Mouse (Mus musculus) skeletal muscle tissue, adult 2 months (tissue): ENCODE results near the gene Gm7534.
"Not testable (repeated sequence)": the region's sequence is repeated elsewhere in the genome, so short reads cannot be mapped to it uniquely, and the experiment has no call there.

Source experiments
- DNase-seq: peaks from one replicate; pipeline ENCODE4 v3.0.0-alpha.2; 2012; ENCODE audit warnings: low read depth, low spot score

Gm7534 gene

GRCm38 (mm10) chr4:134203340-134203896 is 614 bp upstream of the Gm7534 start:
- no peak for DNase-seq

GRCm38 (mm10) chr4:134199371-134199770 is 3.4 kb downstream of the Gm7534 start:
- DNase-seq = no peak

- no peak for DNase-seq
Observed at GRCm38 (mm10) chr4:134186268-134186667, 16.5 kb downstream of the Gm7534 start.

GRCm38 (mm10) chr4:134185569-134185968 is 17.2 kb downstream of the Gm7534 start:
- no peak for DNase-seq

- DNase-seq = no peak
Observed at GRCm38 (mm10) chr4:134183711-134184110, 19.1 kb downstream of the Gm7534 start.

- DNase-seq = no peak
Observed at GRCm38 (mm10) chr4:134181825-134182224, 21.0 kb downstream of the Gm7534 start.

- no peak for DNase-seq
Observed at GRCm38 (mm10) chr4:134181112-134181511, 21.7 kb downstream of the Gm7534 start.

- DNase-seq = no peak
Observed at GRCm38 (mm10) chr4:134172391-134172790, 30.4 kb downstream of the Gm7534 start.

- no peak for DNase-seq
Observed at GRCm38 (mm10) chr4:134166906-134167305, 35.9 kb downstream of the Gm7534 start.

- DNase-seq = no peak
Observed at GRCm38 (mm10) chr4:134165548-134166465, 37.0 kb downstream of the Gm7534 start.

- DNase-seq = no peak
Observed at GRCm38 (mm10) chr4:134165024-134165423, 37.8 kb downstream of the Gm7534 start.

- no peak for DNase-seq
Observed at GRCm38 (mm10) chr4:134164591-134164990, 38.2 kb downstream of the Gm7534 start.

GRCm38 (mm10) chr4:134160071-134160470 is 42.7 kb downstream of the Gm7534 start:
- DNase-seq = peak; percentile 46

GRCm38 (mm10) chr4:134158774-134159173 is 44.0 kb downstream of the Gm7534 start:
- DNase-seq = no peak

GRCm38 (mm10) chr4:134157558-134157957 is 45.2 kb downstream of the Gm7534 start:
- no peak for DNase-seq

GRCm38 (mm10) chr4:134156744-134157143 is 46.1 kb downstream of the Gm7534 start:
- peak; percentile 90 for DNase-seq

- peak; percentile 79 for DNase-seq
Observed at GRCm38 (mm10) chr4:134155961-134156465, 46.8 kb downstream of the Gm7534 start.

- no peak for DNase-seq
Observed at GRCm38 (mm10) chr4:134155531-134155930, 47.3 kb downstream of the Gm7534 start.

GRCm38 (mm10) chr4:134154354-134154753 is 48.5 kb downstream of the Gm7534 start:
- DNase-seq = peak; percentile 89

- DNase-seq = no peak
Observed at GRCm38 (mm10) chr4:134153656-134154055, 49.1 kb downstream of the Gm7534 start.

- DNase-seq = no peak
Observed at GRCm38 (mm10) chr4:134152112-134152511, 50.7 kb downstream of the Gm7534 start.

GRCm38 (mm10) chr4:134149389-134149788 is 53.4 kb downstream of the Gm7534 start:
- DNase-seq = no peak

GRCm38 (mm10) chr4:134144297-134144696 is 58.5 kb downstream of the Gm7534 start:
- DNase-seq = not testable (repeated sequence)
